Mouse (Mus musculus) embryonic facial prominence, embryonic 11.5 days (tissue): ENCODE data around the gene Slc48a1. TPM values are rescaled to one million over a fixed set of nuclear protein-coding genes. Genes with fewer than 3 reads are reported as not detected.

Experiments
- ATAC-seq: fragments of 200-750 bp; cut with Nextera tagmentation; replicated peaks from 2 replicates; pipeline ENCODE4 v1.8.0; 2017; ENCODE audit warnings: low read depth; ENCODE audit not compliant: insufficient number of reproducible peaks, low FRiP score, low TSS enrichment
- DNase-seq: peaks from one replicate; pipeline ENCODE4 v3.0.0-alpha.2; 2015; ENCODE audit warnings: low spot score
- H3K27ac ChIP-seq: fragments of 300-500 bp; sonication (generic); replicated peaks from 2 replicates; pipeline ENCODE4 v1.5.1; 2014; ENCODE audit warnings: mild to moderate bottlenecking, low read depth, low read length, control low read depth
- H3K27me3 ChIP-seq: fragments of 300-500 bp; sonication (generic); 2 replicates; pipeline ENCODE4 v1.6.1; 2014; ENCODE audit warnings: mild to moderate bottlenecking, low read length, moderate library complexity, mixed read lengths; ENCODE audit not compliant: control insufficient read depth, insufficient read depth
- H3K36me3 ChIP-seq: fragments of 300-500 bp; sonication (generic); replicated peaks from 2 replicates; pipeline ENCODE4 v1.6.1; 2014; ENCODE audit warnings: low read depth, mild to moderate bottlenecking, low read length, moderate library complexity, mixed read lengths; ENCODE audit not compliant: control insufficient read depth, insufficient read depth
- H3K4me1 ChIP-seq: fragments of 300-500 bp; sonication (generic); 2 replicates; pipeline ENCODE4 v1.6.1; 2014; ENCODE audit warnings: low read length, mixed read lengths; ENCODE audit not compliant: control insufficient read depth, insufficient read depth
- H3K4me2 ChIP-seq: fragments of 300-500 bp; sonication (generic); 2 replicates; pipeline ENCODE4 v1.6.1; 2014; ENCODE audit warnings: low read depth, mild to moderate bottlenecking, control low read depth, low read length, moderate library complexity
- H3K4me3 ChIP-seq: fragments of 300-500 bp; sonication (generic); 2 replicates; pipeline ENCODE4 v1.5.1; 2014; ENCODE audit warnings: low read depth, low read length, control low read depth
- H3K9ac ChIP-seq: fragments of 300-500 bp; sonication (generic); replicated peaks from 2 replicates; pipeline ENCODE4 v1.6.1; 2014; ENCODE audit warnings: mild to moderate bottlenecking, control low read depth, low read length
- H3K9me3 ChIP-seq: fragments of 300-500 bp; sonication (generic); replicated peaks from 2 replicates; pipeline ENCODE4 v1.6.1; 2016; ENCODE audit warnings: mild to moderate bottlenecking, low read length, inconsistent platforms, mixed read lengths; ENCODE audit not compliant: control insufficient read depth
- WGBS: fragments of 180-500 bp; shearing (Covaris S2); extraction: QIAGEN DNeasy Blood & Tissue Kit; methylation state at CpG from one replicate; pipeline ENCODE4 v1.1.7; 2014; 5-methylcytosine and 5-hydroxymethylcytosine counted together
- polyA plus RNA-seq: library from polyadenylated mRNA; unstranded; fragments of >200 nt; fragmentation: Nextera tagmentation; extraction: Ambion mirVana; gene quantifications from 2 replicates; pipeline ENCODE4 v1.2.1, GENCODE M21; 2014

Slc48a1 gene
- polyA plus RNA-seq, 1 experiment from 2014 or later, result 18.9 TPM

- no peak overlapping the region for H3K4me3 ChIP-seq
- H3K36me3 ChIP-seq, result no peaks in the 10 kb centered on the region
- ATAC-seq, result no peak
- no peak for DNase-seq
- 71% methylated on average over 7 of the region's 7 CpGs for WGBS
- no peaks in the 10 kb centered on the region for H3K27me3 ChIP-seq
- H3K9ac ChIP-seq, result no peak overlapping the region
- no peak overlapping the region for H3K27ac ChIP-seq
- no peaks in the 10 kb centered on the region for H3K9me3 ChIP-seq
- no peak overlapping the region for H3K4me2 ChIP-seq
- no peaks in the 10 kb centered on the region for H3K4me1 ChIP-seq
Observed at GRCm38 (mm10) chr15:97742074-97742473, 36.2 kb upstream of the Slc48a1 start.

GRCm38 (mm10) chr15:97742600-97742999, 35.7 kb upstream of the Slc48a1 start:
- ATAC-seq, result no peak
- no peak overlapping the region for H3K4me2 ChIP-seq
- no peaks in the 10 kb centered on the region for H3K36me3 ChIP-seq
- H3K4me3 ChIP-seq, result no peak overlapping the region
- WGBS, result 67% methylated on average over 4 of the region's 4 CpGs
- DNase-seq, result no peak
- H3K27ac ChIP-seq, result no peak overlapping the region
- H3K9me3 ChIP-seq, result no peaks in the 10 kb centered on the region
- no peaks in the 10 kb centered on the region for H3K4me1 ChIP-seq
- H3K27me3 ChIP-seq, result no peaks in the 10 kb centered on the region
- no peak overlapping the region for H3K9ac ChIP-seq

- ATAC-seq (no peak), DNase-seq (no peak)
- H3K27me3 ChIP-seq, result no peaks in the 10 kb centered on the region
- H3K27ac ChIP-seq, result no peak overlapping the region
- no peaks in the 10 kb centered on the region for H3K9me3 ChIP-seq
- no peak overlapping the region for H3K4me2 ChIP-seq
- H3K4me3 ChIP-seq, result no peak overlapping the region
- no peaks in the 10 kb centered on the region for H3K4me1 ChIP-seq
- 93% methylated on average over 5 of the region's 5 CpGs for WGBS
- no peak overlapping the region for H3K9ac ChIP-seq
- H3K36me3 ChIP-seq, result no peaks in the 10 kb centered on the region
Observed at GRCm38 (mm10) chr15:97743210-97743609, 35.1 kb upstream of the Slc48a1 start.

- 73% methylated on average over 12 of the region's 12 CpGs for WGBS
Observed at GRCm38 (mm10) chr15:97743961-97744525, 34.3 kb upstream of the Slc48a1 start.

GRCm38 (mm10) chr15:97744930-97745329, 33.4 kb upstream of the Slc48a1 start:
- ATAC-seq (no peak), DNase-seq (no peak)
- no peak overlapping the region for H3K27ac ChIP-seq
- H3K9me3 ChIP-seq, result no peaks in the 10 kb centered on the region
- no peaks in the 10 kb centered on the region for H3K27me3 ChIP-seq
- H3K4me2 ChIP-seq, result no peak overlapping the region
- no peaks in the 10 kb centered on the region for H3K4me1 ChIP-seq
- no peak overlapping the region for H3K9ac ChIP-seq
- H3K4me3 ChIP-seq, result no peak overlapping the region
- WGBS, result 81% methylated on average over 10 of the region's 10 CpGs
- no peaks in the 10 kb centered on the region for H3K36me3 ChIP-seq

More at GRCm38 (mm10) chr15:97743961-97744525, 34.3 kb upstream of the Slc48a1 start:
- Histone ChIP-seq H3K9me3 (no peaks in the 10 kb centered on the region), H3K9ac (no peak overlapping the region), H3K4me2 (no peak overlapping the region), H3K36me3 (no peaks in the 10 kb centered on the region), H3K4me3 (no peak overlapping the region), H3K27ac (no peak overlapping the region), H3K27me3 (no peaks in the 10 kb centered on the region), H3K4me1 (no peaks in the 10 kb centered on the region)
- no peak for ATAC-seq
- DNase-seq, result no peak

- 82% methylated on average over 10 of the region's 10 CpGs for WGBS
- H3K9ac ChIP-seq, result no peak overlapping the region
- no peaks in the 10 kb centered on the region for H3K27me3 ChIP-seq
- ATAC-seq (no peak), DNase-seq (no peak)
- H3K9me3 ChIP-seq, result no peaks in the 10 kb centered on the region
- no peaks in the 10 kb centered on the region for H3K4me1 ChIP-seq
- H3K36me3 ChIP-seq, result no peaks in the 10 kb centered on the region
- H3K4me2 ChIP-seq, result no peak overlapping the region
- H3K27ac ChIP-seq, result no peak overlapping the region
- H3K4me3 ChIP-seq, result no peak overlapping the region
Observed at GRCm38 (mm10) chr15:97745331-97745730, 33.0 kb upstream of the Slc48a1 start.

GRCm38 (mm10) chr15:97746278-97746677, 32.0 kb upstream of the Slc48a1 start:
- ATAC-seq (no peak), DNase-seq (no peak)
- Histone ChIP-seq H3K4me2 (no peak overlapping the region), H3K27ac (no peak overlapping the region), H3K36me3 (no peaks in the 10 kb centered on the region), H3K9ac (no peak overlapping the region), H3K4me3 (no peak overlapping the region), H3K4me1 (no peaks in the 10 kb centered on the region), H3K27me3 (no peaks in the 10 kb centered on the region), H3K9me3 (no peaks in the 10 kb centered on the region)
- WGBS, result 91% methylated on average over 10 of the region's 10 CpGs

GRCm38 (mm10) chr15:97746748-97747147, 31.6 kb upstream of the Slc48a1 start:
- Histone ChIP-seq H3K9me3 (no peaks in the 10 kb centered on the region), H3K4me3 (no peak overlapping the region), H3K9ac (no peak overlapping the region), H3K4me1 (no peaks in the 10 kb centered on the region), H3K27me3 (no peaks in the 10 kb centered on the region), H3K4me2 (no peak overlapping the region), H3K27ac (no peak overlapping the region), H3K36me3 (no peaks in the 10 kb centered on the region)
- DNase-seq (no peak), ATAC-seq (no peak)
- 93% methylated on average over 24 of the region's 24 CpGs for WGBS
